In genomic region chr12:83860688-83861087, GRCm38 (mm10) we compare ENCODE assay signal across 25 mouse cellular contexts.
DNase-seq lines count a peak whose midpoint lies in the region; ATAC-seq and TF ChIP-seq lines count a peak whose summit lies in the region.
"Had no signal": no experiment of that assay in that cellular context is flagged by ENCODE, and none has a peak within 500 bp of the region (broad histone marks: within the 10 kb centered on the region; RNA-seq: fewer than 3 reads in every experiment).

No protein-coding gene starts in this region.

- H3K4me3 ChIP-seq in bone marrow macrophage, adult 2 months (ENCODE audit: insufficient read depth, low read length), result no peak overlapping the region
- H3K4me3 ChIP-seq: erythroblast, embryonic 14.5 days; heart, embryonic 15.5 days; kidney, embryonic 15.5 days; left cerebral cortex, adult 2 months; limb, embryonic 13.5 days; liver, embryonic 12.5 days; midbrain, embryonic 15.5 days had no signal

- TF ChIP-seq CTCF in bone marrow macrophage, adult 2 months (IDR thresholded peaks at IDR 0.05; ENCODE audit: low read depth, low read length), result no peak

- peak; percentile 18 for DNase-seq in lung, postnatal 36 days
- DNase-seq in lung, postnatal 25 days (ENCODE audit: low spot score), result no peak
- no peak for DNase-seq in layer of hippocampus, postnatal 14 days (ENCODE audit: low spot score in 2 of 2)
- DNase-seq in T-cell, adult 2 months (ENCODE audit: low spot score), result no peak
- no peak for DNase-seq in thymus, postnatal 4 days
- DNase-seq: adrenal gland, postnatal 10 days; B cell, adult 2 months; cerebellum, adult 11 months; cerebellum, adult 9-11 months; kidney, adult 18-20 months; kidney, postnatal 25 days; lung, adult 2 months; lung, postnatal 14 days; right cerebral cortex, adult 18-20 months had no signal

- TF ChIP-seq POLR2A in bone marrow macrophage, adult 2 months (IDR thresholded peaks at IDR 0.05; ENCODE audit: borderline replicate concordance, low read depth, low read length), result no peak

- H3K4me1 ChIP-seq in bone marrow macrophage, adult 2 months (ENCODE audit: control insufficient read depth, insufficient read depth, low read length), result peaks cover 55% of the 10 kb centered on the region
- H3K4me1 ChIP-seq: heart, embryonic 15.5 days; kidney, embryonic 15.5 days; limb, embryonic 13.5 days; midbrain, embryonic 15.5 days had no signal

- ATAC-seq in megakaryocyte progenitor cell, adult 5-6 weeks (replicated peaks; ENCODE audit: poor library complexity), result peak; percentile 71
- ATAC-seq: forebrain, embryonic 16.5 days; hindbrain, embryonic 16.5 days; liver, embryonic 12.5 days; midbrain, embryonic 15.5 days had no signal

- peak overlapping the region; percentile 100 for H3K27ac ChIP-seq in bone marrow macrophage, adult 2 months (ENCODE audit: insufficient read depth, low read depth, low read length)
- H3K27ac ChIP-seq: heart, embryonic 15.5 days; kidney, embryonic 15.5 days; left cerebral cortex, adult 2 months; limb, embryonic 13.5 days; liver, embryonic 12.5 days; midbrain, embryonic 15.5 days had no signal
